ENCODE assay signal across 26 mouse cellular contexts in genomic region chr6:50503031-50503430, GRCm38 (mm10). TPM values are rescaled to one million over a fixed set of nuclear protein-coding genes. Genes with fewer than 3 reads are reported as not detected.
A peak's percentile ranks its signal among the peaks of the same experiment; 100 is the strongest.
DNase-seq lines count a peak whose midpoint lies in the region; ATAC-seq and TF ChIP-seq lines count a peak whose summit lies in the region.
"Had no signal": no experiment of that assay in that cellular context is flagged by ENCODE, and none has a peak within 500 bp of the region (broad histone marks: within the 10 kb centered on the region; RNA-seq: fewer than 3 reads in every experiment).

No protein-coding gene starts in this region.

- 61% methylated on average over 4 of the region's 4 CpGs for WGBS in intestine, embryonic 14.5 days
- 62% methylated on average over 4 of the region's 4 CpGs for WGBS in intestine, postnatal 0 days
- WGBS in lung, embryonic 14.5 days, result 37% methylated on average over 4 of the region's 4 CpGs

- no peak overlapping the region for H3K9ac ChIP-seq in intestine, embryonic 14.5 days (ENCODE audit: low read length)
- H3K9ac ChIP-seq in intestine, postnatal 0 days (ENCODE audit: low read depth, low read length), result no peak overlapping the region
- no peak overlapping the region for H3K9ac ChIP-seq in lung, embryonic 14.5 days
- H3K9ac ChIP-seq: forebrain, postnatal 0 days; heart, embryonic 15.5 days; hindbrain, embryonic 13.5 days; intestine, embryonic 15.5 days; limb, embryonic 13.5 days; liver, embryonic 12.5 days; midbrain, embryonic 15.5 days; neural tube, embryonic 12.5 days had no signal

- in situ Hi-C loops in Patski (cut with MboI; ENCODE audit: low pct_unique_long_range_greater_than_20kb), result no loop called here

- no peak overlapping the region for H3K4me2 ChIP-seq in intestine, embryonic 14.5 days (ENCODE audit: low read length)
- H3K4me2 ChIP-seq in intestine, postnatal 0 days (replicated peaks; ENCODE audit: low read depth), result no peak overlapping the region
- no peak overlapping the region for H3K4me2 ChIP-seq in lung, embryonic 14.5 days
- H3K4me2 ChIP-seq: heart, embryonic 15.5 days; hindbrain, embryonic 13.5 days; midbrain, embryonic 15.5 days; neural tube, embryonic 12.5 days had no signal

- POLR2A ChIA-PET in Patski (lab: Charles Lee), result interaction anchor here (0.9 to 1.3 kb wide), 3 partner anchors 33 to 48 kb away, joined by 3 to 4 read pairs (median 3); no protein-coding TSS in a partner anchor

- 0 out of 2 replicates have a peak overlapping the region, but pooled peaks have one; percentile 14 for H3K27ac ChIP-seq in intestine, embryonic 14.5 days (ENCODE audit: low read depth)
- no peak overlapping the region for H3K27ac ChIP-seq in intestine, postnatal 0 days (ENCODE audit: low read depth, low read length)
- no peak overlapping the region for H3K27ac ChIP-seq in lung, embryonic 14.5 days (ENCODE audit: low read depth)
- H3K27ac ChIP-seq: heart, embryonic 15.5 days; intestine, embryonic 15.5 days; liver, embryonic 12.5 days; midbrain, embryonic 15.5 days; neural tube, embryonic 12.5 days had no signal

- H3K4me3 ChIP-seq in intestine, embryonic 14.5 days (ENCODE audit: low read depth, low read length), result no peak overlapping the region
- H3K4me3 ChIP-seq in intestine, postnatal 0 days (ENCODE audit: low read depth, low read length), result no peak overlapping the region
- H3K4me3 ChIP-seq in lung, embryonic 14.5 days (ENCODE audit: low read depth, low read length), result no peak overlapping the region
- H3K4me3 ChIP-seq: heart, embryonic 15.5 days; hindbrain, embryonic 13.5 days; intestine, embryonic 15.5 days; limb, embryonic 13.5 days; liver, embryonic 12.5 days; midbrain, embryonic 15.5 days; neural tube, embryonic 12.5 days had no signal

- H3K4me1 ChIP-seq in intestine, embryonic 14.5 days (replicated peaks; ENCODE audit: control insufficient read depth, insufficient read depth, low read length), result peaks cover 6% of the 10 kb centered on the region; the same call in 1 of the 2 replicates
- H3K4me1 ChIP-seq in intestine, postnatal 0 days (replicated peaks; ENCODE audit: control insufficient read depth, insufficient read depth, low read length), result no peaks in the 10 kb centered on the region
- no peaks in the 10 kb centered on the region for H3K4me1 ChIP-seq in lung, embryonic 14.5 days (ENCODE audit: insufficient read depth)
- H3K4me1 ChIP-seq: heart, embryonic 15.5 days; intestine, embryonic 15.5 days; neural tube, embryonic 12.5 days had no signal

- H3K9me3 ChIP-seq in intestine, embryonic 14.5 days (ENCODE audit: control insufficient read depth, low read length), result no peaks in the 10 kb centered on the region
- no peaks in the 10 kb centered on the region for H3K9me3 ChIP-seq in intestine, postnatal 0 days (ENCODE audit: control insufficient read depth)
- H3K9me3 ChIP-seq in lung, embryonic 14.5 days (ENCODE audit: low read depth, low read length), result no peaks in the 10 kb centered on the region
- H3K9me3 ChIP-seq: heart, embryonic 15.5 days; hindbrain, embryonic 13.5 days; intestine, embryonic 15.5 days; limb, embryonic 13.5 days; liver, embryonic 12.5 days; midbrain, embryonic 15.5 days; neural tube, embryonic 12.5 days had no signal

- no peak for ATAC-seq in intestine, embryonic 14.5 days (replicated peaks; ENCODE audit: low FRiP score, low TSS enrichment, low read depth)
- no peak for ATAC-seq in intestine, postnatal 0 days
- ATAC-seq in lung, embryonic 14.5 days (ENCODE audit: insufficient read depth), result no peak
- ATAC-seq in Patski, result peak; percentile 83
- ATAC-seq: forebrain, postnatal 0 days; intestine, embryonic 15.5 days; liver, embryonic 12.5 days; midbrain, embryonic 15.5 days had no signal

- H3K27me3 ChIP-seq in intestine, embryonic 14.5 days (replicated peaks; ENCODE audit: control insufficient read depth, insufficient read depth, low read length), result no peaks in the 10 kb centered on the region
- H3K27me3 ChIP-seq in intestine, postnatal 0 days (replicated peaks; ENCODE audit: control insufficient read depth, insufficient read depth, low read length), result no peaks in the 10 kb centered on the region
- no peaks in the 10 kb centered on the region for H3K27me3 ChIP-seq in lung, embryonic 14.5 days (ENCODE audit: insufficient read depth, low read length)
- no peaks in the 10 kb centered on the region for H3K27me3 ChIP-seq in Patski
- H3K27me3 ChIP-seq: heart, embryonic 15.5 days; hindbrain, embryonic 13.5 days; intestine, embryonic 15.5 days; limb, embryonic 13.5 days; liver, embryonic 12.5 days; midbrain, embryonic 15.5 days; neural tube, embryonic 12.5 days had no signal

- CTCF ChIA-PET in Patski (lab: Charles Lee), result interaction anchor here (0.9 to 1.5 kb wide), 5 partner anchors 12 to 190 kb away, joined by 3 to 4 read pairs (median 3); partner anchors contain the start of gene Osbpl3

- no peaks in the 10 kb centered on the region for H3K36me3 ChIP-seq in intestine, embryonic 14.5 days (ENCODE audit: control insufficient read depth, insufficient read depth, low read length)
- H3K36me3 ChIP-seq in intestine, postnatal 0 days (ENCODE audit: control insufficient read depth, insufficient read depth), result no peaks in the 10 kb centered on the region
- no peaks in the 10 kb centered on the region for H3K36me3 ChIP-seq in lung, embryonic 14.5 days (ENCODE audit: insufficient read depth)
- H3K36me3 ChIP-seq: heart, embryonic 15.5 days; hindbrain, embryonic 13.5 days; intestine, embryonic 15.5 days; limb, embryonic 13.5 days; liver, embryonic 12.5 days; midbrain, embryonic 15.5 days; neural tube, embryonic 12.5 days had no signal

- no peak for TF ChIP-seq CTCF in intestine, postnatal 0 days (IDR thresholded peaks at IDR 0.05; ENCODE audit: low read depth)
- TF ChIP-seq CTCF in lung, embryonic 14.5 days (IDR thresholded peaks at IDR 0.05; ENCODE audit: low read depth), result no peak
- TF ChIP-seq CTCF in Patski (IDR thresholded peaks at IDR 0.05), result no peak

- no peak for DNase-seq in intestine, embryonic 14.5 days (ENCODE audit: low spot score)
- DNase-seq in lung, embryonic 14.5 days, result peak; percentile 8
- DNase-seq in lung, postnatal 10 days, result no peak
- DNase-seq in Patski (ENCODE audit: low read depth, low spot score) (peak; percentile 75), adipocyte (ENCODE audit: low spot score) (no peak)
- DNase-seq in yolk sac, embryonic 10.5 days (ENCODE audit: low spot score), result peak; percentile 53
- DNase-seq in thymus, postnatal 25 days, result no peak
- DNase-seq: adrenal gland, postnatal 25 days; cerebellum, adult 9-11 months; forebrain, postnatal 0 days; gastrocnemius, postnatal 25 days; heart, postnatal 36 days; layer of hippocampus, adult 9-11 months; lung, adult 18-20 months; lung, postnatal 4 days; retina, postnatal 1 day; right cerebral cortex, postnatal 25 days; thymus, postnatal 36 days had no signal

RNA-seq across cellular contexts. Expression of gene Osbpl3, which starts 47.0 kb away (rescaled TPM):
- polyA plus RNA-seq in intestine, embryonic 14.5 days (2014; fragmentation: Nextera tagmentation; extraction: Ambion mirVana), result 10.1 and 10.4 TPM in 2 replicates
- polyA plus RNA-seq in intestine, postnatal 0 days (2015; fragmentation: Nextera tagmentation; extraction: Ambion mirVana), result 12.5 and 13.6 TPM in 2 replicates
- polyA plus RNA-seq in lung, embryonic 14.5 days (2014; fragmentation: Nextera tagmentation; extraction: Ambion mirVana), result 4.1 and 5.7 TPM in 2 replicates
- polyA plus RNA-seq in Patski (2021), result 117 TPM

Comparison
In these comparisons a context has a peak if more than half of its experiments do, and no peak if none do; other contexts are left out.
1. DNase-seq: peak in lung, embryonic 14.5 days (single experiment), Patski (single experiment) and yolk sac, embryonic 10.5 days (single experiment); none in intestine, embryonic 14.5 days (single experiment), lung, postnatal 10 days (single experiment), adipocyte (single experiment) and thymus, postnatal 25 days (single experiment).